Mouse (Mus musculus): Measurements from ENCODE around the gene Suclg2. TPM values are rescaled to one million over a fixed set of nuclear protein-coding genes. Genes with fewer than 3 reads are reported as not detected.
A peak's percentile ranks its signal among the peaks of the same experiment; 100 is the strongest.

The Suclg2 gene
- polyA plus RNA-seq, 1 experiment from 2014 or later = 112 TPM

DNA sequence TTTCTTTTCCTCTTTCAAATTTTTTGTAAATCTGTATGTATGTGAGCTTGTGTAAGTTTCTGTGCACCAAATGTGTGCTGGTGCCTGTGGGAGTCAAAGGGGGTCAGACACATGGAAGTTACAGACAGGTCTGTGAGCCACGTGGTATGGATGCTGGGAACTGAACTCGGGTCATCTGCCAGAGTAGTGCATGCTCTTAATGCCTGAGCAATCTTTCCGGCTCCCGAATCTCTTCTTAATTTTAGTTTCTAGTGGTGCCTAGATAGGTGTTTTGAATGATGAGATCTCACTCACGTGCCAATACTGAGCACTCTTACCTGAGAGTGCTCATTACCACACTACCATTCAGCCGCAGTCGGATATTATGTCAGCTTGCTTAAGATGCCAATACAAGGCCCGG is 60.9 kb downstream of the Suclg2 start:
- no peak overlapping the region for H3K4me3 ChIP-seq (ENCODE audit: low read length)

DNA sequence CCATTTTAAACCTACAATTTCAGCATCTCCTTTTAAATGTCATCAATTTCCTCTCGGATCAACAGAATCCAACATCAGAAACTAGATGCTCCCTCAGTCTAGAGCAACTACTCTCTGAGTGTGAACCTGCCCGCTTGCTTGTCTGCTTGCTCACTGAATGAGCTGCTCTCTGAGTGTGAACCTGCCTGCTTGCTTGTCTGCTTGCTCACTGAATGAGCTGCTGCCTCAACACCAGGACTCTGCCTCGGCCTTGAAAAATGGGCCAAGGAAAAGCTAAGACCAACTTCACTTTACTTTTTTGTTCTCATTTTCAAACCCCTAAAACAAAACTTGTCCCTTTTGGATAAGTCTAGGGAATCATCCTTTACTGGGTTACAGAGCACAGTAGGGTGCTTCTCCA is 64.9 kb downstream of the Suclg2 start:
- no peaks in the 10 kb centered on the region for H3K27me3 ChIP-seq (ENCODE audit: control insufficient read depth, insufficient read depth, low read length)
- 94% methylated on average over 3 of the region's 3 CpGs for WGBS
- peaks cover 3% of the 10 kb centered on the region; the same call in 1 of the 2 replicates for H3K4me1 ChIP-seq (ENCODE audit: control insufficient read depth, insufficient read depth, low read length)
- H3K9ac ChIP-seq (ENCODE audit: low read depth, low read length) = no peak overlapping the region
- H3K4me3 ChIP-seq (ENCODE audit: low read length) = no peak overlapping the region
- no peak overlapping the region for H3K4me2 ChIP-seq (replicated peaks; ENCODE audit: low read depth, low read length)
- H3K9me3 ChIP-seq (ENCODE audit: control insufficient read depth, low read length) = no peaks in the 10 kb centered on the region
- peaks cover 5% of the 10 kb centered on the region; the same call in 1 of the 2 replicates for H3K36me3 ChIP-seq (ENCODE audit: control insufficient read depth, insufficient read depth, low read length)
- H3K27ac ChIP-seq (ENCODE audit: low read depth, low read length) = no peak overlapping the region
- ATAC-seq (ENCODE audit: low FRiP score, low TSS enrichment) = no peak

More for the DNA sequence above, 60.9 kb downstream of the Suclg2 start:
- ATAC-seq (ENCODE audit: low FRiP score, low TSS enrichment) = no peak
- H3K4me1 ChIP-seq (ENCODE audit: control insufficient read depth, insufficient read depth, low read length) = no peaks in the 10 kb centered on the region
- WGBS = 95% methylated on average over 8 of the region's 8 CpGs
- no peak overlapping the region for H3K4me2 ChIP-seq (replicated peaks; ENCODE audit: low read depth, low read length)
- no peaks in the 10 kb centered on the region for H3K27me3 ChIP-seq (ENCODE audit: control insufficient read depth, insufficient read depth, low read length)
- peaks cover 3% of the 10 kb centered on the region; the same call in 1 of the 2 replicates for H3K36me3 ChIP-seq (ENCODE audit: control insufficient read depth, insufficient read depth, low read length)
- no peaks in the 10 kb centered on the region for H3K9me3 ChIP-seq (ENCODE audit: control insufficient read depth, low read length)
- no peak overlapping the region for H3K9ac ChIP-seq (ENCODE audit: low read depth, low read length)
- no peak overlapping the region for H3K27ac ChIP-seq (ENCODE audit: low read depth, low read length)

DNA sequence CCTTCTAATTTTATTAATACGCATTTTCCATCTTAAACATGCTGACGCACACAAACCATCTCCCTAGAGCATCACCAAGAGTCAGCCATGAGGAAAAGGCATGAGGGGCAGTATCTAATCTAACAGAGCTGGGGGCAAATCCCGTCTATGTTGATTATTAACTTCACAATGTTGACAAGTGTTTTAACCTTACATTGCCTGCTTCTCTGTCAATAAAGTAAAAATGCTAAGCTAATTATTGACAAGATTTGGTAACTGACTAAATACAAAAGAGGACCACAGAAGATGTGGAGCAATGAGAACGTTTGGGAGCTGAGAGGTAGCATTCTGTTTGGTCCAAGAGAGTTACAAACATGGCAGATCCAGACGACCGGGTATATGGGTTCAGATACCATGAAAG is 65.8 kb downstream of the Suclg2 start:
- 82% methylated on average over 6 of the region's 6 CpGs for WGBS
- ATAC-seq (ENCODE audit: low FRiP score, low TSS enrichment) = no peak
- Histone ChIP-seq H3K9me3 (ENCODE audit: control insufficient read depth, low read length) (no peaks in the 10 kb centered on the region), H3K27me3 (ENCODE audit: control insufficient read depth, insufficient read depth, low read length) (no peaks in the 10 kb centered on the region), H3K9ac (ENCODE audit: low read depth, low read length) (no peak overlapping the region), H3K4me3 (ENCODE audit: low read length) (no peak overlapping the region), H3K36me3 (ENCODE audit: control insufficient read depth, insufficient read depth, low read length) (peaks cover 5% of the 10 kb centered on the region; the same call in 1 of the 2 replicates), H3K4me2 (replicated peaks; ENCODE audit: low read depth, low read length) (no peak overlapping the region), H3K4me1 (ENCODE audit: control insufficient read depth, insufficient read depth, low read length) (peaks cover 3% of the 10 kb centered on the region; the same call in 1 of the 2 replicates), H3K27ac (ENCODE audit: low read depth, low read length) (no peak overlapping the region)

DNA sequence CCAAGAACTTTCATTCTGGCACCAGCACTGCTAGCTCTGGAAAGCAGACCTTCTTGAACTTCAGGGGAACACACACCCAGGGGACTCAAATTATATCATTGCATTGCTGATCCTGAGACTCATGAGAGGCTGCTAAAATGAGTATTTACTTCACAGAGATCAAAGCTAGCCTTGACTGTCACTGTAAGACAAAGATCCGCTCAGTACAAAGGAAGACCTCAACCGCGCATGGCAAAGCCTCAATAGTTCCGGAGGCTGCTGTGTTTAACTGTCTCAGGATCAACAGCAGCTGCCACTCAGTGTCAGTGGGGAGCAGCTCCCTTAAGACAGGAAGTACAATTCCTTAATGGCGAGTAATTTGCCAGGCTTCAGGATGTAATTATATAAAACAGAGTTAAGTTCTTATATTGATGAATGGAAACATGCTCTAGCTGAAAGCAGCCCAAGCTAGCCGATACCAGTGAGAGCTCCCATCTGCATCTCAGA is 67.2 kb downstream of the Suclg2 start:
- Histone ChIP-seq H3K27ac (ENCODE audit: low read depth, low read length) (no peak overlapping the region), H3K4me1 (ENCODE audit: control insufficient read depth, insufficient read depth, low read length) (peaks cover 3% of the 10 kb centered on the region; the same call in 1 of the 2 replicates), H3K27me3 (ENCODE audit: control insufficient read depth, insufficient read depth, low read length) (no peaks in the 10 kb centered on the region), H3K4me3 (ENCODE audit: low read length) (no peak overlapping the region), H3K9me3 (ENCODE audit: control insufficient read depth, low read length) (no peaks in the 10 kb centered on the region), H3K4me2 (replicated peaks; ENCODE audit: low read depth, low read length) (no peak overlapping the region), H3K36me3 (ENCODE audit: control insufficient read depth, insufficient read depth, low read length) (peaks cover 5% of the 10 kb centered on the region; the same call in 1 of the 2 replicates), H3K9ac (ENCODE audit: low read depth, low read length) (no peak overlapping the region)
- ATAC-seq (ENCODE audit: low FRiP score, low TSS enrichment) = peak; percentile 62; the same call in 1 of the 2 replicates
- WGBS = 38% methylated on average over 6 of the region's 6 CpGs

DNA sequence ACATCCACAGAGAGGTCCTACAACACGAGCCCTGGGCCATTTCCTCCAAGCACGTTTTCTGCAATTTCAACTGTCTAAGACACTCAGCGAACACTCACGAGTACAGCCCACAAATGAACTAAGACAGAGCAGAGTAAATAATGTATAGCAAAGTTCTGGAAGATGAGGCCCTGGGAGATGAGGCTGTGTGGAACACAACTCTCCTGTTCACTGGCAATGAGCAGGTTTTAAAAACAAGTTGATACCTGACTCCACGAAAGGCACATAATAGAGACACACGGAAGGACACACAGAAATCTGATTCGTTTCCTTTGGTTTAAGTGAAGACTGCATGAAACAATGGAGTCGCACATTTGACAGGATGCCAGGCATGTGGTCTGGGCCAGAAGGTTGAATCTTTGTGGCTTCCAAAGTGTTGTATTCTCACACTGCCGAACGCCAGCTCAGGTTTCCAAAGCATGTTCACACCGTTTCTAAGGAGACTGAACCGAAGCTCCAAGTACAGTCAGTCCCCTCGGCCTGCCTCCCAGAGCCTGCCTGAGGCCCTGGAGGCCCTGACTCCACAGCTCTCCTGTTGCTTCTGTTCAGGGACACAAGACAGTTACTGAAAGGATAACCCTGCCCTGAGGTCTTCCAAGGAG is 68.4 kb downstream of the Suclg2 start:
- Histone ChIP-seq H3K27ac (ENCODE audit: low read depth, low read length) (no peak overlapping the region), H3K4me3 (ENCODE audit: low read length) (no peak overlapping the region), H3K4me2 (replicated peaks; ENCODE audit: low read depth, low read length) (no peak overlapping the region), H3K9me3 (ENCODE audit: control insufficient read depth, low read length) (no peaks in the 10 kb centered on the region), H3K36me3 (ENCODE audit: control insufficient read depth, insufficient read depth, low read length) (peaks cover 5% of the 10 kb centered on the region; the same call in 1 of the 2 replicates), H3K9ac (ENCODE audit: low read depth, low read length) (no peak overlapping the region), H3K27me3 (ENCODE audit: control insufficient read depth, insufficient read depth, low read length) (no peaks in the 10 kb centered on the region), H3K4me1 (ENCODE audit: control insufficient read depth, insufficient read depth, low read length) (peaks cover 3% of the 10 kb centered on the region; the same call in 1 of the 2 replicates)
- 0 out of 2 replicates have a peak, but pooled peaks have one; percentile 43 for ATAC-seq (ENCODE audit: low FRiP score, low TSS enrichment)
- WGBS = 36% methylated on average over 13 of the region's 13 CpGs

DNA sequence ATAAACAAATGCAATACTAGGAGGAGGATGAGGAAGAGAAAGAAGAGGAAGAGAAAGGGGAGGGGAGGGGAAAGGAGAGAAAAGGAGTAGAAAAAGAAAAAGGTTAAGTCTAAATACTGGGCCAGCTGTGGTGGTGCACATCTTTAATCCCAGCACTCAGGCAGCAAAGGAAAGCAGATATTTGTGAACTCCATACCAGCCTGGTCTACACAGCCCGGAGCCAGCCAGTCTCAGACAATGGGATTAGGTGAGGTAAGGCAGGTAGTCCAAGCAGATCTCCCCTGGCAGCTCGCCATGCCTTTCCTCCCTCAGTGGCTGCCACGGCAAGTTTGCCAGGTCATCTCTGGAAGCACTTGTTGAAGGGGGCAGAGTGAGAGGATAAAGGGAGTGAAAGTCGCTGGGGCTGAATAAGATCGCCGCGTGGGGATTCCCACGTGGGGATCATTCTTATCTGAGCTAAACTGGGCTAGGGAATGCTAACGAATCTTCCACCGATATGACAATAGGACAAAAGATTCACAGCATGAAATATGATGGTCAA is 69.4 kb downstream of the Suclg2 start:
- Histone ChIP-seq H3K36me3 (ENCODE audit: control insufficient read depth, insufficient read depth, low read length) (peaks cover 2% of the 10 kb centered on the region; the same call in 1 of the 2 replicates), H3K27ac (ENCODE audit: low read depth, low read length) (no peak overlapping the region), H3K9me3 (ENCODE audit: control insufficient read depth, low read length) (no peaks in the 10 kb centered on the region), H3K4me2 (replicated peaks; ENCODE audit: low read depth, low read length) (no peak overlapping the region), H3K4me1 (ENCODE audit: control insufficient read depth, insufficient read depth, low read length) (peaks cover 3% of the 10 kb centered on the region; the same call in 1 of the 2 replicates), H3K9ac (ENCODE audit: low read depth, low read length) (no peak overlapping the region), H3K27me3 (ENCODE audit: control insufficient read depth, insufficient read depth, low read length) (no peaks in the 10 kb centered on the region), H3K4me3 (ENCODE audit: low read length) (no peak overlapping the region)
- WGBS = 86% methylated on average over 10 of the region's 10 CpGs
- ATAC-seq (ENCODE audit: low FRiP score, low TSS enrichment) = no peak

DNA sequence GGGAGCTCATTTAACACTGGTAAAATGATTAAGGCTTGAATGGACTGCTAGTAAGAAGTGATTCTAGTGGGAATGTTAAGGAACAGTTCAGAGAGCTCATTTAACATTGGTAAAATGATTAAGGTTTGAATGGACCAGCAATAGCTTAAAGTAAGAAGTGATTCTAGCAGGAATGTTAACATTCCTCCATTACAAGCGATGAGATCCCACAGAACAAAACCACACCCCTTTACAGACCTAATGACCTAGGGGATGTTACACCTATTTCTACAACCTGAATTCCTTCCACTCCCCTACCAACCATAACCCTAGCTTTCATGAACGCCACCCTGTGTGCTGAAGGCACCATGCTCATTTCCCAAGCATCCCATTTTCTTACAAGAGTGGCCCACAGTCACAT is 81.2 kb downstream of the Suclg2 start:
- 86% methylated on average over 2 of the region's 2 CpGs for WGBS
- ATAC-seq (ENCODE audit: low FRiP score, low TSS enrichment) = no peak
- H3K9me3 ChIP-seq (ENCODE audit: control insufficient read depth, low read length) = no peaks in the 10 kb centered on the region
- H3K4me1 ChIP-seq (ENCODE audit: control insufficient read depth, insufficient read depth, low read length) = 0 out of 2 replicates have a peak, but pooled peaks cover 3% of the 10 kb centered on the region
- H3K36me3 ChIP-seq (ENCODE audit: control insufficient read depth, insufficient read depth, low read length) = no peaks in the 10 kb centered on the region
- H3K27ac ChIP-seq (ENCODE audit: low read depth, low read length) = no peak overlapping the region
- no peak overlapping the region for H3K4me3 ChIP-seq (ENCODE audit: low read length)
- H3K9ac ChIP-seq (ENCODE audit: low read depth, low read length) = no peak overlapping the region
- H3K27me3 ChIP-seq (ENCODE audit: control insufficient read depth, insufficient read depth, low read length) = no peaks in the 10 kb centered on the region
- H3K4me2 ChIP-seq (replicated peaks; ENCODE audit: low read depth, low read length) = no peak overlapping the region

DNA sequence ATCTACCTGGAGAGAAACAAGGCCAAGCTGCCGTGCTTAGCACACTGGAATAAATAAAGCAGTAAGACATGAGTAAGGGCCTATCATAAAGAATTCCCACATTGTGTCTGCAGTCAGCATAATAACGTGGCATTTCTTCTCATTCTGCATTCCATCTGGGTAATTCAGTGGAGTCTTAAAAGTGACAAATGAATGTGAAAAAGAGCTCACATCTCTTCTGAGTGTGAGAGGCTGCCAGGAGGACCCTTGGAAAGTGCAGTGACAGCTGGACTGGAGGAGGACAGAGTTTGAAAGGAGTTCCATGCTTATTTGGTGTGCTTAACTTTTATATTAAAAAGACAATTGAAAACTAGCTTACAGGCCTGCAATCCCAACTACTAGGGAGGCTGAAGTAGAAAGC is 83.2 kb downstream of the Suclg2 start:
- Histone ChIP-seq H3K27ac (ENCODE audit: low read depth, low read length) (no peak overlapping the region), H3K4me1 (ENCODE audit: control insufficient read depth, insufficient read depth, low read length) (0 out of 2 replicates have a peak, but pooled peaks cover 3% of the 10 kb centered on the region), H3K4me2 (replicated peaks; ENCODE audit: low read depth, low read length) (no peak overlapping the region), H3K36me3 (ENCODE audit: control insufficient read depth, insufficient read depth, low read length) (no peaks in the 10 kb centered on the region), H3K4me3 (ENCODE audit: low read length) (no peak overlapping the region), H3K9ac (ENCODE audit: low read depth, low read length) (no peak overlapping the region), H3K27me3 (ENCODE audit: control insufficient read depth, insufficient read depth, low read length) (no peaks in the 10 kb centered on the region), H3K9me3 (ENCODE audit: control insufficient read depth, low read length) (no peaks in the 10 kb centered on the region)
- ATAC-seq (ENCODE audit: low FRiP score, low TSS enrichment) = no peak
- WGBS = 40% methylated on average over 2 of the region's 2 CpGs

DNA sequence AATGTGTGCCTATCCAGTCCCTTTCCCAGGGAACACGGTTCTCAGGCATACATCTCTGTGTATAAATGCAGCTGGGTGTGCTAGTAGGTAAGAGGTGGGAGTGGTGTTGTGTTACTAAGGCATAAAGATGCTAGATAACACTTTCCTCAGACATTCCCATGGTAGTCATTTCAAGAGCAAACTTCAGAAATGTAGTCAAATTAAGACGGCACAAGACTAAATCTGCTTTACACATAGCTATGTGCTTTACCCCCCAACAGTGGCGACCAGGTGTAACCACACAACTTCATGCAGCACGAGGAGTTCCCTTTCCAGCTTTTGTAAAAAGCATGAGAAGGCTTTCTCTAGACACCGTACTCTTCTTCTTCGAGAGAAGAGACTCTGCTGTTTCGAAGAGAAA is 89.5 kb downstream of the Suclg2 start:
- 87% methylated on average over 7 of the region's 7 CpGs for WGBS
- Histone ChIP-seq H3K27ac (ENCODE audit: low read depth, low read length) (no peak overlapping the region), H3K9ac (ENCODE audit: low read depth, low read length) (no peak overlapping the region), H3K9me3 (ENCODE audit: control insufficient read depth, low read length) (no peaks in the 10 kb centered on the region), H3K4me1 (ENCODE audit: control insufficient read depth, insufficient read depth, low read length) (no peaks in the 10 kb centered on the region), H3K27me3 (ENCODE audit: control insufficient read depth, insufficient read depth, low read length) (no peaks in the 10 kb centered on the region), H3K4me2 (replicated peaks; ENCODE audit: low read depth, low read length) (no peak overlapping the region), H3K4me3 (ENCODE audit: low read length) (no peak overlapping the region), H3K36me3 (ENCODE audit: control insufficient read depth, insufficient read depth, low read length) (no peaks in the 10 kb centered on the region)
- no peak for ATAC-seq (ENCODE audit: low FRiP score, low TSS enrichment)

Measured in kidney, embryonic 14.5 days (tissue).